ENCODE assay signal across 16 mouse cellular contexts in the genomic region with DNA sequence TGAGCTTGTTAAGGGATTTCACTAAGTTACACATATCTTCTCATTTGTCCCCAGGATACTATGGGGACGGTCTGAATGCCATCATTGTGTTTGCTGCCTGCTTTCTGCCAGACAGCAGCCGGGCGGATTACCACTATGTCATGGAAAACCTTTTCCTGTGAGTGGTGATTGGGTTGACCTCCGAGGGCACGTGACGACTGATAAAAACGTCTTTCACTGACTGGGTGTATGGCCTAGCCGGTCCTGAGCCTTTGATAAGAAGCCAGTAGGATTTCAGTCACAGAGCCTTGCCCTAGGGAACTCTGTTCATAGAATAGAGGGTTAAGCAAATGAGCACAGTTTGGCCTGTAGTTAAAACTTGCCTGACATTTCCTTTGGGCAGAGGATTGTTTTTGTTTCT.
DNase-seq lines count a peak whose midpoint lies in the region; ATAC-seq and TF ChIP-seq lines count a peak whose summit lies in the region.
"Had no signal": no experiment of that assay in that cellular context is flagged by ENCODE, and none has a peak within 500 bp of the region (broad histone marks: within the 10 kb centered on the region; RNA-seq: fewer than 3 reads in every experiment).

No protein-coding gene starts in this region.

- H3K27me3 ChIP-seq in midbrain, embryonic 11.5 days (ENCODE audit: control insufficient read depth, insufficient read depth, low read length), result no peaks in the 10 kb centered on the region
- H3K27me3 ChIP-seq in midbrain, postnatal 0 days (ENCODE audit: insufficient read depth, low read length), result no peaks in the 10 kb centered on the region
- peaks cover 8% of the 10 kb centered on the region; the same call in 1 of the 2 replicates for H3K27me3 ChIP-seq in heart, embryonic 12.5 days (replicated peaks)

- no peak overlapping the region for H3K4me2 ChIP-seq in midbrain, embryonic 11.5 days
- no peak overlapping the region for H3K4me2 ChIP-seq in midbrain, postnatal 0 days (ENCODE audit: low read depth, low read length, poor library complexity, severe bottlenecking)
- no peak overlapping the region for H3K4me2 ChIP-seq in heart, embryonic 12.5 days
- H3K4me2 ChIP-seq: hindbrain, embryonic 14.5 days had no signal

- no peaks in the 10 kb centered on the region for H3K4me1 ChIP-seq in midbrain, embryonic 11.5 days (ENCODE audit: control insufficient read depth, insufficient read depth, low read length)
- H3K4me1 ChIP-seq in midbrain, postnatal 0 days (ENCODE audit: insufficient read depth, low read length), result no peaks in the 10 kb centered on the region
- H3K4me1 ChIP-seq in heart, embryonic 12.5 days (replicated peaks), result peaks cover 13% of the 10 kb centered on the region
- H3K4me1 ChIP-seq in olfactory bulb, adult 2 months (ENCODE audit: control insufficient read depth, insufficient read depth, low read length), result peaks cover 9% of the 10 kb centered on the region

- H3K9ac ChIP-seq in midbrain, embryonic 11.5 days (ENCODE audit: low read length), result no peak overlapping the region
- H3K9ac ChIP-seq in midbrain, postnatal 0 days (replicated peaks; ENCODE audit: low read length, poor library complexity, severe bottlenecking), result no peak overlapping the region
- no peak overlapping the region for H3K9ac ChIP-seq in heart, embryonic 12.5 days
- H3K9ac ChIP-seq: forebrain, postnatal 0 days; hindbrain, embryonic 14.5 days had no signal

- TF ChIP-seq POLR2A in olfactory bulb, adult 2 months (IDR thresholded peaks at IDR 0.05; ENCODE audit: insufficient read depth, low read depth, low read length), result no peak

- no peaks in the 10 kb centered on the region for H3K36me3 ChIP-seq in midbrain, embryonic 11.5 days (ENCODE audit: control insufficient read depth, insufficient read depth, low read length)
- peaks cover 3% of the 10 kb centered on the region; the same call in 1 of the 2 replicates for H3K36me3 ChIP-seq in midbrain, postnatal 0 days (ENCODE audit: insufficient read depth, low read length)
- H3K36me3 ChIP-seq in heart, embryonic 12.5 days, result no peaks in the 10 kb centered on the region

- intact Hi-C loops in left cerebral cortex, postnatal 25 days (cut with DNase I), result no loop called here

- peak; percentile 73; the same call in 1 of the 2 replicates for ATAC-seq in midbrain, embryonic 11.5 days (ENCODE audit: low FRiP score)
- no peak for ATAC-seq in midbrain, postnatal 0 days (ENCODE audit: low FRiP score)
- peak; percentile 80 for ATAC-seq in heart, embryonic 12.5 days (ENCODE audit: insufficient number of reproducible peaks, low FRiP score)
- ATAC-seq: forebrain, postnatal 0 days; intestine, postnatal 0 days had no signal

- TF ChIP-seq CTCF in midbrain, postnatal 0 days (IDR thresholded peaks at IDR 0.05), result no peak
- no peak for TF ChIP-seq CTCF in olfactory bulb, adult 2 months (IDR thresholded peaks at IDR 0.05; ENCODE audit: insufficient read depth, low read depth, low read length)

- H3K27ac ChIP-seq in midbrain, embryonic 11.5 days (ENCODE audit: low read depth, low read length), result no peak overlapping the region
- H3K27ac ChIP-seq in midbrain, postnatal 0 days (ENCODE audit: low read depth, low read length), result no peak overlapping the region
- peak overlapping the region; percentile 29; the same call in 1 of the 2 replicates for H3K27ac ChIP-seq in heart, embryonic 12.5 days (ENCODE audit: poor library complexity, severe bottlenecking)
- H3K27ac ChIP-seq in olfactory bulb, adult 2 months (ENCODE audit: insufficient read depth, low read depth, low read length), result peak overlapping the region; percentile 82
- H3K27ac ChIP-seq: hindbrain, embryonic 14.5 days had no signal

- H3K4me3 ChIP-seq in midbrain, embryonic 11.5 days (ENCODE audit: low read depth, low read length), result no peak overlapping the region
- H3K4me3 ChIP-seq in midbrain, postnatal 0 days (ENCODE audit: low read depth, low read length), result no peak overlapping the region
- H3K4me3 ChIP-seq in heart, embryonic 12.5 days, result no peak overlapping the region
- no peak overlapping the region for H3K4me3 ChIP-seq in olfactory bulb, adult 2 months (ENCODE audit: insufficient read depth, low read depth, low read length)

- DNase-seq in adrenal gland, adult 2 months, result peak; percentile 9
- no peak for DNase-seq in adrenal gland, postnatal 4 days (ENCODE audit: low spot score in 2 of 2)
- DNase-seq in midbrain, embryonic 11.5 days (ENCODE audit: low spot score, missing footprints), result no peak
- no peak for DNase-seq in midbrain, postnatal 0 days (ENCODE audit: low spot score)
- no peak for DNase-seq in right cerebral cortex, postnatal 10 days (ENCODE audit: low spot score in 2 of 2)
- DNase-seq in left cerebral cortex, postnatal 25 days (ENCODE audit: low spot score in 2 of 2), result no peak
- DNase-seq: cerebellum, postnatal 25 days; forebrain, postnatal 0 days; gastrocnemius, postnatal 10 days; kidney, postnatal 25 days; layer of hippocampus, postnatal 36 days; lung, adult 18-20 months had no signal

- H3K9me3 ChIP-seq in midbrain, embryonic 11.5 days (ENCODE audit: control insufficient read depth, low read length), result no peaks in the 10 kb centered on the region
- no peaks in the 10 kb centered on the region for H3K9me3 ChIP-seq in midbrain, postnatal 0 days (ENCODE audit: low read length)
- H3K9me3 ChIP-seq in heart, embryonic 12.5 days (replicated peaks), result no peaks in the 10 kb centered on the region

- 51% methylated on average over 8 of the region's 8 CpGs for WGBS in midbrain, embryonic 11.5 days
- WGBS in midbrain, postnatal 0 days, result 43% methylated on average over 8 of the region's 8 CpGs
- 4% methylated on average over 8 of the region's 8 CpGs for WGBS in heart, embryonic 12.5 days
- 32% methylated on average over 8 of the region's 8 CpGs for WGBS in olfactory bulb, adult 2 months

Comparison
In these comparisons a context has a peak if more than half of its experiments do, and no peak if none do; other contexts are left out.
1. H3K27ac ChIP-seq: peak in heart, embryonic 12.5 days (single experiment) and olfactory bulb, adult 2 months (single experiment); none in midbrain, embryonic 11.5 days (single experiment) and midbrain, postnatal 0 days (single experiment).